Mouse (Mus musculus): ENCODE measurements around the gene Rnasel. TPM values are rescaled to one million over a fixed set of nuclear protein-coding genes. Genes with fewer than 3 reads are reported as not detected.

Rnasel gene
- total RNA-seq, 1 experiment: not detected

GRCm38 (mm10) chr1:153807390-153807993 lies 58.3 kb downstream of the Rnasel start:
- Histone ChIP-seq H3K4me3 (ENCODE audit: insufficient read depth in 1 of 2, low read depth in 1 of 2, low read length in 2 of 2, poor library complexity in 1 of 2, severe bottlenecking in 1 of 2) (peak overlapping the region in 1 of 2 experiments; percentile 53; a peak in 2 of 4 replicates), H3K27ac (ENCODE audit: insufficient read depth, low read depth, low read length, poor library complexity, severe bottlenecking) (no peak overlapping the region), H3K9ac (ENCODE audit: insufficient read depth, low read depth, low read length, poor library complexity, severe bottlenecking) (no peak overlapping the region), H3K9me3 (ENCODE audit: control insufficient read depth, insufficient read depth, low read depth, low read length) (no peaks in the 10 kb centered on the region), H3K36me3 (ENCODE audit: control insufficient read depth, insufficient read depth, low read length, poor library complexity, severe bottlenecking) (no peaks in the 10 kb centered on the region), H3K4me1 (ENCODE audit: control insufficient read depth in 2 of 2, insufficient read depth in 2 of 2, low read length in 2 of 2, poor library complexity in 1 of 2) (no peaks in the 10 kb centered on the region)
- peak; percentile 45 for DNase-seq (ENCODE audit: low read depth, low spot score)
- in situ Hi-C loops (cut with MboI; ENCODE audit: low sequenced_read_pairs in 2 of 2, unreplicated experiment in 2 of 2): no loop called here
- TF ChIP-seq ZC3H11A (IDR thresholded peaks at IDR 0.05; ENCODE audit: borderline replicate concordance, low read depth, low read length) (peak; percentile 62; the same call in 1 of the 2 replicates), CHD2 (IDR thresholded peaks at IDR 0.05; ENCODE audit: low read depth, low read length) (no peak)

Other genes with a start within 250 kb of the Rnasel start
- 7.1 and 15.6 TPM in 2 replicates for gene Npl, start 199.4 kb upstream of the Rnasel start, total RNA-seq (2012; rRNA removed)
- gene Rgs8, start 96.4 kb upstream of the Rnasel start, total RNA-seq (2012; rRNA removed): 0.26 and 0.31 TPM in 2 replicates
- gene Rgs16, start 9.1 kb upstream of the Rnasel start, total RNA-seq (2012; rRNA removed): 4.5 and 8.6 TPM in 2 replicates
- not detected in 2 replicates for gene Rgsl1, start 94.7 kb downstream of the Rnasel start, total RNA-seq (2012; rRNA removed)
- 0.16 and 0.27 TPM in 2 replicates for gene Teddm1b, start 124.9 kb downstream of the Rnasel start, total RNA-seq (2012; rRNA removed)
- not detected in 2 replicates for gene Teddm1a, start 142.3 kb downstream of the Rnasel start, total RNA-seq (2012; rRNA removed)
- 107 TPM in 2 replicates for gene Glul, start 150.5 kb downstream of the Rnasel start, total RNA-seq (2012; rRNA removed)
- 0.62 and 0.63 TPM in 2 replicates for gene Teddm2, start 150.8 kb downstream of the Rnasel start, total RNA-seq (2012; rRNA removed)